Comparison of ENCODE assay signal across 26 mouse cellular contexts in the genomic region with DNA sequence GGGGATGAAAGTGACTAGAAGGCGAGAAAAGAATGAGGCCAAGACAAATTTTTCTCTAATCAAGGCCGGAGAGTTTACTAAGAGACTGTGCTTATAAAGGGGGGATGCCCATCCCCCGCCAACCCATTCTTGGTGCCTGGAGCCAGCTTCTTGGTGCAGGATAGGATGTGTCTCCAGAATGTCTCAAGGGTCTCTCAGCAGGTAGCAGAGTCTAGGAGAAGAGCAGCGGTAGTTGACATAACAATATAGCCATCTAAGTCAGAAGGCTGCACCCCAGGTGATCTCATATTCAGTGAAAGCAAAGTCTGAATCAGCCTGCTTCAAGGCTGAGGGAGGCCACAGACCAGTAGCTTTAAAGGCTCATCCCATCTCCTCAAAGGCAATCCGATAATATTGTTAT. TPM values are rescaled to one million over a fixed set of nuclear protein-coding genes. Genes with fewer than 3 reads are reported as not detected.
DNase-seq lines count a peak whose midpoint lies in the region; ATAC-seq and TF ChIP-seq lines count a peak whose summit lies in the region.
"Had no signal": no experiment of that assay in that cellular context is flagged by ENCODE, and none has a peak within 500 bp of the region (broad histone marks: within the 10 kb centered on the region; RNA-seq: fewer than 3 reads in every experiment).

No protein-coding gene starts in this region.

- H3K4me3 ChIP-seq in ES-E14 (ENCODE audit: insufficient read depth in 1 of 2, low read depth in 1 of 2, low read length in 2 of 2, poor library complexity in 1 of 2, severe bottlenecking in 1 of 2): no peak overlapping the region
- no peak overlapping the region for H3K4me3 ChIP-seq in layer of hippocampus, adult 2 months

- H3K36me3 ChIP-seq in ES-E14 (ENCODE audit: control insufficient read depth, insufficient read depth, low read length, poor library complexity, severe bottlenecking): no peaks in the 10 kb centered on the region
- H3K36me3 ChIP-seq: G1E had no signal

- H3K27ac ChIP-seq in ES-E14 (ENCODE audit: insufficient read depth, low read depth, low read length, poor library complexity, severe bottlenecking): no peak overlapping the region
- H3K27ac ChIP-seq in layer of hippocampus, adult 2 months: no peak overlapping the region

- in situ Hi-C loops in ES-E14 (cut with MboI; ENCODE audit: low sequenced_read_pairs in 2 of 2, unreplicated experiment in 2 of 2): loop anchor here in 1 of 2 experiments (25.0 kb wide), 1 partner anchor 1629 kb away; no protein-coding TSS in a partner anchor

- no peak overlapping the region for H3K9ac ChIP-seq in ES-E14 (ENCODE audit: insufficient read depth, low read depth, low read length, poor library complexity, severe bottlenecking)

- H3K4me1 ChIP-seq in ES-E14 (ENCODE audit: control insufficient read depth in 2 of 2, insufficient read depth in 2 of 2, low read length in 2 of 2, poor library complexity in 1 of 2): no peaks in the 10 kb centered on the region

- TF ChIP-seq CTCF in layer of hippocampus, adult 2 months (conservative IDR thresholded peaks at IDR 0.05): no peak

- DNase-seq in ES-CJ7 (ENCODE audit: low read depth, low spot score) (peak; percentile 79), ES-E14 (ENCODE audit: low read depth, low spot score) (peak; percentile 21), R1 (ENCODE audit: low read depth, low spot score) (peak; percentile 83), ZHBTc4 (ENCODE audit: low read depth, low spot score) (peak; percentile 70)
- no peak for DNase-seq in layer of hippocampus, adult 2 months (ENCODE audit: low spot score in 2 of 2)
- no peak for DNase-seq in cerebellum, adult 18-20 months
- no peak for DNase-seq in cerebellum, postnatal 14 days
- DNase-seq: adrenal gland, adult 2 months; adrenal gland, adult 8-10 months; adrenal gland, postnatal 10 days; adrenal gland, postnatal 14 days; adrenal gland, postnatal 25 days; adrenal gland, postnatal 36 days; B cell, adult 2 months; cerebellum, adult 11 months; cerebellum, adult 11-12 months; cerebellum, adult 2 months; cerebellum, adult 8-10 months; cerebellum, adult 9-10 months; cerebellum, adult 9-11 months; cerebellum, postnatal 10 days had no signal

- ATAC-seq in cerebellum, adult (ENCODE audit: insufficient number of reproducible peaks, low FRiP score, low TSS enrichment): no peak
- ATAC-seq: activated CD4-positive, CD25-positive, alpha-beta regulatory T cell, adult 4 months; CD4-positive, CD25-positive, alpha-beta regulatory T cell, adult 4 months; Patski had no signal

- H3K9me3 ChIP-seq in ES-E14 (ENCODE audit: control insufficient read depth, insufficient read depth, low read depth, low read length): no peaks in the 10 kb centered on the region
- H3K9me3 ChIP-seq: G1E had no signal

TF ChIP-seq in ES-E14, 5 proteins besides CTCF, POLR2A, EP300 and RAD21:
- no peak for TF ChIP-seq ZC3H11A (IDR thresholded peaks at IDR 0.05; ENCODE audit: borderline replicate concordance, low read depth, low read length)
- no peak for TF ChIP-seq ZNF384 (IDR thresholded peaks at IDR 0.05; ENCODE audit: low read depth, low read length)
- no peak for TF ChIP-seq MAFK (IDR thresholded peaks at IDR 0.05; ENCODE audit: insufficient read depth, low read depth, low read length)
- TF ChIP-seq HCFC1 (IDR thresholded peaks at IDR 0.05; ENCODE audit: borderline replicate concordance, insufficient read depth, low read length): no peak
- 0 out of 2 replicates have a peak, but pooled peaks have one; percentile 15 for TF ChIP-seq CHD2 (IDR thresholded peaks at IDR 0.05; ENCODE audit: low read depth, low read length)
TF ChIP-seq in ES-E14: peak in this region for 1.

RNA-seq across cellular contexts. Expression of a gene that starts 49.4 kb away (rescaled TPM):
- total RNA-seq in ES-E14 (2012; rRNA removed): 5.5 and 7.3 TPM in 2 replicates
- 10 to 100 TPM; 18.1 to 24.7 TPM for total RNA-seq in layer of hippocampus, adult 2 months (2021)

Comparison
In these comparisons a context has a peak if more than half of its experiments do, and no peak if none do; other contexts are left out.
1. DNase-seq: peak in ES-CJ7 (single experiment), ES-E14 (single experiment), R1 (single experiment) and ZHBTc4 (single experiment); none in layer of hippocampus, adult 2 months (0 of 2), cerebellum, adult 18-20 months (0 of 2) and cerebellum, postnatal 14 days (0 of 2).